Mouse (Mus musculus) megakaryocyte, embryonic 14.5 days (primary cell): ENCODE results near the gene Hemk1.

Experiments used
- FLI1 ChIP-seq: IDR thresholded peaks from 2 replicates; pipeline ENCODE4 v1.6.1; 2012; ENCODE audit warnings: low read length, inconsistent platforms, mixed read lengths
- GATA1 ChIP-seq: IDR thresholded peaks from 3 replicates; pipeline ENCODE4 v1.6.1; 2012; ENCODE audit warnings: mixed read lengths, low read length, inconsistent platforms, borderline replicate concordance

DNA sequence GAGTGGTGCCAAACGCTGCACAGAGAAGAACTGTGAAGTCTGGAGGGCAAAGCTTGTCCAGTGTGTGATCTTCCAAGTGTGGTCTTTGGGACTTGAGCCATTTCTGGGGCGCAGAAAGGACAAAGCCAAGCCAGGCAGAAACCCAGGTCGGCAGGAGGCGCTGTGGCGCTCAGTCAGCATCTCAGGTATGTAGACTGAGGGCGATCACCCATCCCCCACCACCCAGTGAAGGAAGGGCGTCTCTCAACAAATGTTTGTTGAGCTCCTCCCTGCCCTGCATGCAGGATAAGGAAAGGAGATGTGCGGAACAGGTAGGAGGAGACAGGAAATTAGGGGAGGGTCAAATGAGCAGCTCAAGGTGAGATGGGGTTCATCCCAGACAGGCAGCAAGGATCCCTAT, 36.5 kb upstream of the Hemk1 start:
- no peak for TF ChIP-seq GATA1
- no peak for TF ChIP-seq FLI1
